Mouse (Mus musculus) G1E (cell line): Measurements from ENCODE around the gene Rdh16. TPM values are rescaled to one million over a fixed set of nuclear protein-coding genes. Genes with fewer than 3 reads are reported as not detected.
"Not testable (repeated sequence)": the region's sequence is repeated elsewhere in the genome, so short reads cannot be mapped to it uniquely, and the experiment has no call there.

ENCODE experiments used
- ATAC-seq: 2 replicates; pipeline ENCODE4 v1.8.0; 2016; ENCODE audit warnings: mild to moderate bottlenecking; ENCODE audit not compliant: insufficient number of reproducible peaks, poor library complexity, low FRiP score, severe bottlenecking; ENCODE audit errors: extremely low read depth
- DNase-seq: peaks from one replicate; pipeline ENCODE4 v3.0.0; 2012; ENCODE audit warnings: low spot score
- H3K27me3 ChIP-seq: 2 replicates; pipeline ENCODE4 v1.6.1; 2012; ENCODE audit warnings: mild to moderate bottlenecking, low read length, inconsistent platforms; ENCODE audit not compliant: insufficient read depth
- H3K36me3 ChIP-seq: replicated peaks from 2 replicates; pipeline ENCODE3; 2012; ENCODE audit warnings: mild to moderate bottlenecking, inconsistent platforms
- H3K4me1 ChIP-seq: 2 replicates; pipeline ENCODE4 v1.6.1; 2012; ENCODE audit warnings: low read depth, low read length, inconsistent platforms, mixed read lengths; ENCODE audit not compliant: insufficient read depth
- H3K4me3 ChIP-seq: 2 replicates; pipeline ENCODE4 v1.5.1; 2012; ENCODE audit warnings: low read depth, mild to moderate bottlenecking, inconsistent platforms, low read length, moderate library complexity, mixed read lengths
- H3K9me3 ChIP-seq: replicated peaks from 2 replicates; pipeline ENCODE4 v1.6.1; 2012; ENCODE audit warnings: inconsistent platforms
- CTCF ChIP-seq: IDR thresholded peaks from 2 replicates; pipeline ENCODE4 v1.5.1; 2012; ENCODE audit warnings: low read depth, low read length, inconsistent platforms, mixed read lengths
- GATA1 ChIP-seq: IDR thresholded peaks from 2 replicates; pipeline ENCODE4 v1.6.1; 2012; ENCODE audit warnings: borderline replicate concordance, low read length, inconsistent platforms, mixed read lengths
- GATA2 ChIP-seq: IDR thresholded peaks from 2 replicates; pipeline ENCODE4 v1.6.1; 2012; ENCODE audit warnings: low read depth, low read length, inconsistent platforms, borderline replicate concordance
- POLR2AphosphoS5 ChIP-seq: IDR thresholded peaks from 2 replicates; pipeline ENCODE4 v1.6.1; 2012; ENCODE audit warnings: low read depth, low read length, inconsistent platforms; ENCODE audit not compliant: insufficient replicate concordance
- TAL1 ChIP-seq: conservative IDR thresholded peaks from 2 replicates; pipeline ENCODE4 v1.6.1; 2012; ENCODE audit warnings: low read depth, low read length, inconsistent platforms, mixed read lengths
- polyA plus RNA-seq: library from polyadenylated mRNA; stranded (reverse); fragments of >175 nt; gene quantifications from 2 replicates; pipeline ENCODE4 v1.2.3, GENCODE M21; 2012
- total RNA-seq, 2 experiments: library from RNA; stranded (forward) in 1 of 2; stranded (reverse) in 1 of 2; fragments of 200-1000 nt in 1 of 2; fragments of >200 nt in 1 of 2; fragmentation: Nextera tagmentation in 1 of 2; gene quantifications; 2 replicates each; pipeline ENCODE4 v1.2.3; 2014 to 2017

Gene Rdh16
- total and polyA plus RNA-seq, 3 experiments = 0.16 TPM; not detected in 2

GRCm38 (mm10) chr10:127835292-127835691, 34.3 kb downstream of the Rdh16 start:
- TF ChIP-seq POLR2AphosphoS5 (no peak), GATA1 (no peak), TAL1 (no peak), GATA2 (no peak), CTCF (no peak)
- H3K36me3 ChIP-seq = no peaks in the 10 kb centered on the region
- ATAC-seq = no peak
- no peaks in the 10 kb centered on the region for H3K27me3 ChIP-seq
- DNase-seq = no peak
- H3K4me1 ChIP-seq = no peaks in the 10 kb centered on the region
- H3K9me3 ChIP-seq = peaks cover 18% of the 10 kb centered on the region
- H3K4me3 ChIP-seq = no peak overlapping the region

- DNase-seq = not testable (repeated sequence)
Observed at GRCm38 (mm10) chr10:127837793-127838192, 36.8 kb downstream of the Rdh16 start.

GRCm38 (mm10) chr10:127838539-127838938, 37.6 kb downstream of the Rdh16 start:
- DNase-seq = no peak
- no peak overlapping the region for H3K4me3 ChIP-seq
- TF ChIP-seq GATA1 = no peak

More at GRCm38 (mm10) chr10:127837793-127838192, 36.8 kb downstream of the Rdh16 start:
- not testable (repeated sequence) for ATAC-seq, H3K27me3 ChIP-seq, H3K4me1 ChIP-seq, H3K4me3 ChIP-seq, H3K36me3 ChIP-seq
- H3K9me3 ChIP-seq = peaks cover 23% of the 10 kb centered on the region

GRCm38 (mm10) chr10:127840776-127841175, 39.8 kb downstream of the Rdh16 start:
- H3K36me3 ChIP-seq = no peaks in the 10 kb centered on the region
- TF ChIP-seq TAL1 = peak; percentile 14; the same call in 1 of the 2 replicates
- no peak for TF ChIP-seq GATA2
- ATAC-seq (peak; percentile 81), DNase-seq (no peak)
- H3K4me3 ChIP-seq = no peak overlapping the region
- H3K27me3 ChIP-seq = no peaks in the 10 kb centered on the region
- peaks cover 23% of the 10 kb centered on the region for H3K9me3 ChIP-seq
- peaks cover 7% of the 10 kb centered on the region; the same call in 1 of the 2 replicates for H3K4me1 ChIP-seq

More at GRCm38 (mm10) chr10:127838539-127838938, 37.6 kb downstream of the Rdh16 start:
- Histone ChIP-seq H3K4me1 (peaks cover 7% of the 10 kb centered on the region; the same call in 1 of the 2 replicates), H3K9me3 (peaks cover 23% of the 10 kb centered on the region), H3K27me3 (no peaks in the 10 kb centered on the region), H3K36me3 (no peaks in the 10 kb centered on the region)
- no peak for ATAC-seq

GRCm38 (mm10) chr10:127845945-127846344, 45.0 kb downstream of the Rdh16 start:
- ATAC-seq, DNase-seq, H3K4me1 ChIP-seq: not testable (repeated sequence)

GRCm38 (mm10) chr10:127848089-127848488, 47.1 kb downstream of the Rdh16 start:
- Histone ChIP-seq H3K36me3 (no peaks in the 10 kb centered on the region), H3K4me3 (no peak overlapping the region), H3K4me1 (no peaks in the 10 kb centered on the region), H3K27me3 (no peaks in the 10 kb centered on the region), H3K9me3 (peaks cover 16% of the 10 kb centered on the region)
- DNase-seq (no peak), ATAC-seq (no peak)
- TF ChIP-seq GATA2 (no peak), GATA1 (no peak), POLR2AphosphoS5 (no peak), CTCF (no peak), TAL1 (no peak)

More at GRCm38 (mm10) chr10:127845945-127846344, 45.0 kb downstream of the Rdh16 start:
- H3K36me3 ChIP-seq, H3K4me3 ChIP-seq, H3K27me3 ChIP-seq: not testable (repeated sequence)
- H3K9me3 ChIP-seq = peaks cover 21% of the 10 kb centered on the region

- ATAC-seq (no peak), DNase-seq (no peak)
- Histone ChIP-seq H3K27me3 (peaks cover 3% of the 10 kb centered on the region; the same call in 1 of the 2 replicates), H3K4me3 (no peak within 1 kb of the TSS), H3K4me1 (no peaks in the 10 kb centered on the region), H3K36me3 (no peaks in the 10 kb centered on the region), H3K9me3 (peaks cover 16% of the 10 kb centered on the region)
- TF ChIP-seq GATA1 = no peak
- no peak for TF ChIP-seq CTCF
- no peak for TF ChIP-seq TAL1
- no peak for TF ChIP-seq POLR2AphosphoS5
- no peak for TF ChIP-seq GATA2
Observed at GRCm38 (mm10) chr10:127849628-127850027, 48.7 kb downstream of the Rdh16 start, which contains the start of gene Rdh19. Rdh19 (plus strand) TSS chr10:127849928.
